Mouse (Mus musculus) heart, embryonic 16.5 days (tissue): ENCODE measurements at regions not wholly inside any gene's neighbourhood (a gene's known extent, or its start where the extent isn't known, plus 50 kb on each side); places are given as distances from the start of the nearest gene placed in this dataset.

ENCODE experiments used
- ATAC-seq: fragments of 200-750 bp; cut with Nextera tagmentation; replicated peaks from 2 replicates; pipeline ENCODE4 v1.8.0; 2017; ENCODE audit warnings: moderate number of reproducible peaks; ENCODE audit not compliant: insufficient read depth, low FRiP score; ENCODE audit errors: extremely low read depth
- H3K27ac ChIP-seq: fragments of 300-500 bp; sonication (generic); 2 replicates; pipeline ENCODE4 v1.5.1; 2014; ENCODE audit warnings: mild to moderate bottlenecking, low read length, control low read depth, moderate library complexity
- H3K27me3 ChIP-seq: fragments of 300-500 bp; sonication (generic); 2 replicates; pipeline ENCODE4 v1.6.1; 2014; ENCODE audit warnings: low read length, mixed read lengths; ENCODE audit not compliant: control insufficient read depth, insufficient read depth
- H3K36me3 ChIP-seq: fragments of 300-500 bp; sonication (generic); 2 replicates; pipeline ENCODE4 v1.6.1; 2014; ENCODE audit not compliant: control insufficient read depth, insufficient read depth
- H3K4me1 ChIP-seq: fragments of 300-500 bp; sonication (generic); 2 replicates; pipeline ENCODE4 v1.6.1; 2014; ENCODE audit warnings: low read length, mixed read lengths; ENCODE audit not compliant: control insufficient read depth, insufficient read depth
- H3K4me2 ChIP-seq: fragments of 300-500 bp; sonication (generic); 2 replicates; pipeline ENCODE4 v1.6.1; 2014; ENCODE audit warnings: low read depth, mild to moderate bottlenecking, control low read depth, low read length
- H3K4me3 ChIP-seq: fragments of 300-500 bp; sonication (generic); 2 replicates; pipeline ENCODE4 v1.5.1; 2014; ENCODE audit warnings: mild to moderate bottlenecking, control low read depth, low read length
- H3K9ac ChIP-seq: fragments of 300-500 bp; sonication (generic); 2 replicates; pipeline ENCODE4 v1.6.1; 2014; ENCODE audit warnings: low read length, control low read depth
- H3K9me3 ChIP-seq: fragments of 300-500 bp; sonication (generic); replicated peaks from 2 replicates; pipeline ENCODE4 v1.6.1; 2016; ENCODE audit warnings: low read length; ENCODE audit not compliant: control insufficient read depth
- WGBS: fragments of 180-500 bp; shearing (Covaris S2); extraction: QIAGEN DNeasy Blood & Tissue Kit; methylation state at CpG from one replicate; pipeline ENCODE4 v1.1.7; 2014; 5-methylcytosine and 5-hydroxymethylcytosine counted together

DNA sequence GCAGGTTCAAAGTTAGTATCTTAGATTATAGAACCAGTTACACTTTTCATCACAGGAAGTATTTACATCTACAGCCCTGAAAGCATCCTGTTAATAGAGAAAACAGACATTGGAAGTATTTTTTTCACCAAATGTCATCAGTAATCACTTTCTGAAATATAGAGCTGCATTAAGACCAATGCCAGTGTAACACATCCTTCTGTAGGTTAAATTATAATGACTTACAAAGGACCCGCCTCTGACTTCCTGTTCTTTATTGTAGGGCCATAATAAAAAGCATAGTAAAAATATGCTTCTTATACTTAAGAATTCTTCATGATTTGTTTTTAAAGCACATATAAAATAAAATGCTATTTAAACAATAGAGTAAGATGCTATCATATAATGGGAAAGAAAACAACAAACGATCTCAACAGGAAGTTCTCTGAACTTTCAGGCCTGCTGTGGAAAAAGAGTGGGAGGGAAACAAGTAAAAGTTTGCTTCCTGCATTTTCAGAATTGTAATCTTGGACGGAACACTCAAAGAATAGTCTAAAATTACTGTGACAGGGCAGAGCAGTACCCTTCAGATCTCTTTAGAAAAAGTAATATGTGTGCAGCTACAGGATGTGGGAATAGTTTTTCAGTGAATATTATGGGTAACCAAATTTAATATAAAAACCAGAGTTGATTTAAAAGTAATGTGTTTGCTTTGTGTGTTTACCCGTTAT is 116.0 kb upstream of the Dock10 start:
- Histone ChIP-seq H3K4me2 (no peak overlapping the region), H3K36me3 (no peaks in the 10 kb centered on the region), H3K9me3 (no peaks in the 10 kb centered on the region), H3K9ac (no peak overlapping the region), H3K4me1 (no peaks in the 10 kb centered on the region), H3K4me3 (no peak overlapping the region), H3K27ac (no peak overlapping the region), H3K27me3 (no peaks in the 10 kb centered on the region)
- WGBS: 60% methylated on average over 4 of the region's 4 CpGs
- ATAC-seq: no peak

DNA sequence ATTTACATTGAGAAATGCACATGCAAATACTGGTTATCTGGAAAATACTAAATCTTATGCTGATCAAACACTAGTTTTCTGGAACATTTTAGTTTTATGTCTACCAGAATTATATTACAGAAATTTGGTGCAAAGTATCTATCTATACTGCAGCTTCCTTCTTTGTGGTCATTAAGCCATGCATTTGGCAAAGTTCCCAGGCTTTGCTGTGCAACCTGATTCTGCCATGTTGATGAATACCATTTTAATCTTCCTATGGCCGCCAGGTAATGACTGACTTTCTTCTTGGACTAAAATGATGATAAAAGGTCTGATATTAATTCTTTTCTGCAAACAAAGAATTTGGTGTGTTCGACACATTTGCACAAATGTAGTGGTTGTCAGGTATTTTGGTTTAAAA is 115.3 kb upstream of the Dock10 start:
- Histone ChIP-seq H3K36me3 (no peaks in the 10 kb centered on the region), H3K4me2 (no peak overlapping the region), H3K27ac (no peak overlapping the region), H3K27me3 (no peaks in the 10 kb centered on the region), H3K4me3 (no peak overlapping the region), H3K4me1 (no peaks in the 10 kb centered on the region), H3K9me3 (no peaks in the 10 kb centered on the region), H3K9ac (no peak overlapping the region)
- WGBS: 59% methylated on average over 2 of the region's 2 CpGs
- ATAC-seq: no peak

DNA sequence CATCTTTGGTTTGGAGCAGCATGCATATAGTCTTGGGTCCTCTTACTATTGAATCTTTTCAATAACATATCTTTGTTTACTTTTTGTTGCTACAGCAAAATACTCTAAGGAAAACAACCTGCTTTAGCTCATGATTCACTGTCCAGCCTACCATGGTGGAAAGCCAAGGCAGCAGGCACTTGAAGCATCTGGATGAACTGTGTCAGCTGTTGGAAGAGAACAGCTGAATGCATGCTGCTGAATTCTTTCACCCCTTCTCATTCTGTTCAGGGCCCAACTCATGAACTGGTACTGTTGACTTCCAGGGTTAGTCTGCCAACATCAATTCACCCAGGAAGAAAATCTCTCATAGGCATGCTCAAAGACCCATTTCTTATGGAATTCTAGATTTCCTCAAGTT is 110.5 kb upstream of the Dock10 start:
- Histone ChIP-seq H3K9ac (no peak overlapping the region), H3K36me3 (no peaks in the 10 kb centered on the region), H3K27me3 (no peaks in the 10 kb centered on the region), H3K9me3 (no peaks in the 10 kb centered on the region), H3K27ac (no peak overlapping the region), H3K4me3 (no peak overlapping the region), H3K4me2 (no peak overlapping the region), H3K4me1 (no peaks in the 10 kb centered on the region)
- ATAC-seq: no peak

DNA sequence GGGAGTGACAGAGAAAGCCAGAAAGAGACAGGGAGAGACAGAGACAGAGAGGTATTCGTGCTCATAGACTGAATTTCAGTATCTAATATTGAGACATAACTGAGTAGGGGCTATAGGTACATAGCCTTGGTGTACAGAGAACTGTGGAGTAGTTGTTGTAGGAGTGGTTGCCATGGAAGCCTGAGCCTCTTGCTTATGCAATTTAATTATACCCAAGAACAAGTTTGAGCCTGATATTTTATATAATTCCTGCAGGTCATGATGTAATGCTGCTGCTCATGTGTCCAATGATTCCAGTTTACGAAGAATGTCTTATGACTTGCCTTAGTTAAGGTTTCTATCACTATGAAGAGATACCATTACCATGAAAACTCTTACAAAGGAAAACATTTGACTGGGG is 98.7 kb upstream of the Dock10 start:
- Histone ChIP-seq H3K4me3 (no peak overlapping the region), H3K9me3 (no peaks in the 10 kb centered on the region), H3K27ac (no peak overlapping the region), H3K4me2 (no peak overlapping the region), H3K4me1 (peaks cover 18% of the 10 kb centered on the region), H3K9ac (no peak overlapping the region), H3K27me3 (no peaks in the 10 kb centered on the region), H3K36me3 (no peaks in the 10 kb centered on the region)
- no peak for ATAC-seq
- 70% methylated on average over 2 of the region's 2 CpGs for WGBS

DNA sequence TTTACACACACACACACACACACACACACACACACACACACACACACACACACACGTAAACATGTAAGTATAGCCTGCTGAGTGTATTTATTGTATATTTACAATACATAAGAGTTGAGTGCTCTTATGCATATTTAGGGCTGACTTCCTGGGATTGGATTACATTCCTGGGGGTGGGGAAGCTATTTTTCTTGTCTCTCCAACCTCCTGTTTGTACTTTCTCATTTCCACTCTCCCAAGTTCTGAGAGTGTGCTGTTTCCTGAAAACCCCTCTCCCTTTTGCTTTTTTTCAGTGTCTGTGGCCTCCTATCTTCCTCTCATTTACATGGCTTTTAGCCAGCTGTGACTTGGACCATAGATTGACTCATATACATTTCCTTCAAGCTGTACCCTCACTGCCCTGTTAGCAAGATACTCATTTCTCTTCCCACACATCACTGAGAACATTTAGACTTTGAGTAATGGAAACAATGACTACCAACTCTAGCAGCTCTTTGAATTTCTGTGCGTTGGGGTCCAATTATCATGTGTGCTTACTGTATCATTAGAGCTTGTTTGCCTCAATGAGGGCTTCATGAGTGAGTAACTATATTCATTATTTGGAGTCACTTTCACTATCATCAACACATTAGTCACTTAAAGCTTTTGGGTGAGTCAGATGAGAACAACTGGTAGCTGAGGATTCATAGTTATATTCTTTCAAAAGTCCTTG is 96.8 kb upstream of the Dock10 start:
- ATAC-seq: no peak
- no peak overlapping the region for H3K9ac ChIP-seq
- no peaks in the 10 kb centered on the region for H3K36me3 ChIP-seq
- 64% methylated on average over 2 of the region's 2 CpGs for WGBS
- H3K9me3 ChIP-seq: no peaks in the 10 kb centered on the region
- H3K4me2 ChIP-seq: no peak overlapping the region
- peak overlapping the region; percentile 78 for H3K27ac ChIP-seq
- H3K4me1 ChIP-seq: peaks cover 18% of the 10 kb centered on the region
- no peaks in the 10 kb centered on the region for H3K27me3 ChIP-seq
- H3K4me3 ChIP-seq: no peak overlapping the region

DNA sequence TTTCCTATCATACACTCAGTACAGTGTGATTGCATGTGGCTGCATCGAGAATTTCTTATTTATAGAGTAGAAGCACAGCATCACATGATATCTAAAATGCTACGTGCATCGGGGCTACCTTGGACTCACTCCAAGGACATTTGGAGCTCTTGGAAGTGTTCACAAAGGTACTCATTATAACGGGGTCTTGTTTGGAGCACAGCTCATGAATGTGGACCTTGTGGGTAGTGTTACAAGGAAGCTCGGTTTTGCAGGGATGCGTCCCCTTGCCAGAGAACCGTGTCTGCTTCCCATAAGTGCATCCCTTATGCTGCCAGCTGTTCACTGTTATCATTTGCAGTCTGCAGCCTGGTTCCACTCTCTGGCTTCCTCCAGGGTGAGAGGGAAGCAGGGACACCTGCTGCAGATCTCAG is 96.0 kb upstream of the Dock10 start:
- Histone ChIP-seq H3K9me3 (no peaks in the 10 kb centered on the region), H3K36me3 (no peaks in the 10 kb centered on the region), H3K4me2 (peak overlapping the region; percentile 50), H3K4me3 (peak overlapping the region; percentile 22; the same call in 1 of the 2 replicates), H3K9ac (no peak overlapping the region), H3K4me1 (peaks cover 18% of the 10 kb centered on the region), H3K27ac (peak overlapping the region; percentile 78), H3K27me3 (no peaks in the 10 kb centered on the region)
- ATAC-seq: peak; percentile 88
- 15% methylated on average over 7 of the region's 7 CpGs for WGBS

DNA sequence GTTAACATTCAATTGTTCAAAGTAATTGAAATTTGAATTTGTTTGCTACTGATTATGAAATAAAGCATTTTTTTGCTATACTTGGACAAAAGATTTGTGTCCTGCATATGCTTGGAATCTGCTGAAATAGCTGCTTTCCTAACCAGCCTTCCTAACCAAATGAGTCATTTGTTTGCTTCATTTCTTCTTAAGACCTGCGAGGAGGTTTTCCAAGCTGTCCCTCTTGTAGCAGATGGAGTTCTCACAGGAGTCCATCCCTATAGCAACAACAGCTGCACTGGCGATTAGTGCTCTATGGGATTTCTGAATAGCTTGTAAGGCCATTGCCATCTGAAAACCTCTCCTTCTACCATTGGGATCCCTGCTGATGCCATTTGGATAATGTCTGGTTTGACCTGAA is 94.4 kb upstream of the Dock10 start:
- Histone ChIP-seq H3K27ac (no peak overlapping the region), H3K36me3 (no peaks in the 10 kb centered on the region), H3K4me3 (no peak overlapping the region), H3K9ac (no peak overlapping the region), H3K4me2 (no peak overlapping the region), H3K27me3 (no peaks in the 10 kb centered on the region), H3K4me1 (peaks cover 18% of the 10 kb centered on the region), H3K9me3 (no peaks in the 10 kb centered on the region)
- 65% methylated on average over 2 of the region's 2 CpGs for WGBS
- ATAC-seq: no peak

DNA sequence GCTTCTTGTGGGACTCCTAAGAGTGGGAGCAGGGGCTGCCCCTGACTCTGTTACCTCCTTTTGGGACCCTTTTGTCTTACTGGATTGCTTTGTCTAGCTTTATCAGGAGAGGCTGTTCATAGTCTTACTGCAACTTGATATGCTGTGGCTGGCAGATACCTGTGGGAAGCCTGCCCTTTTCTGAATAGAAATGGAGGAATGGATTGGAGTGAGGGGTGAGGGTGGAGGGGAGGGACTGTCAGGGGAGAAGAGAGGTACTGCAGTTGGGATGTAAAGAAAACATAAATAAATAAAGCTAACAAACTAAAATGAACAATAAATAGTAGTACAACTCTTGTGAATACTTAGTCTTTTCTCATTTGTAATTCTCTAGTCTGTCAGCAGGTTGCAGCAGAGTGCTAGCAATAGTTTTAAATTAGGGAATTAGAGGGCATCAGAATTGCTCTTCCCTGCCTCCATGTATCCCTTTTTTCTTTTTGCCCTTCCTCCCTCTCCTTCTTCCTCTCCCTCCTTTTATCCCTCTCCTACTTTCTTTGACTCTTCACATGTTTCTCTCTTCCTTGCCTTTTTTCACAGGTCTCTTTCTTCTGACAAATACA is 72.0 kb upstream of the Dock10 start:
- H3K27me3 ChIP-seq: no peaks in the 10 kb centered on the region
- H3K9ac ChIP-seq: no peak overlapping the region
- no peak overlapping the region for H3K4me2 ChIP-seq
- H3K9me3 ChIP-seq: no peaks in the 10 kb centered on the region
- H3K27ac ChIP-seq: no peak overlapping the region
- no peaks in the 10 kb centered on the region for H3K36me3 ChIP-seq
- ATAC-seq: no peak
- H3K4me1 ChIP-seq: no peaks in the 10 kb centered on the region
- H3K4me3 ChIP-seq: no peak overlapping the region

DNA sequence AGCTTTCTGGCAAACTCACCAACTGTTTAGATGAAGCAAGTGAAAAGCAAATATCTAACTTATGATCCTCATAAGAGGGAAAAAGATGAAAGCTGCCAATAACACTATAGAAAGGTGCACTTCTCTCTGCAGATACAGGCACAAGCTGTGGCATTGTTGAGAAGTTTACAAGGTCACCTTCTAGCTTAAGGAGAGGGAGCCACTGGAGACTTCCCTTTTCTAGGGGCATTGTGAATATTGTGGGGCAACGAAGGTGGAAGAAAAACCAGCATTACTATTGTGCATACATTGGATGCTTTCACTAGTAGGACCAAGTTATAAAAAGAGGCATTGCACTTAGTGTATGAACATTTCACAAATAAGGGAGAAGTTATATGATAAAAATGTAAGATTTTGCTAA is 68.1 kb upstream of the Dock10 start:
- 74% methylated on average over 1 of the region's 1 CpGs for WGBS
- Histone ChIP-seq H3K4me2 (no peak overlapping the region), H3K36me3 (no peaks in the 10 kb centered on the region), H3K4me1 (no peaks in the 10 kb centered on the region), H3K27me3 (no peaks in the 10 kb centered on the region), H3K4me3 (no peak overlapping the region), H3K9ac (no peak overlapping the region), H3K27ac (no peak overlapping the region), H3K9me3 (no peaks in the 10 kb centered on the region)
- ATAC-seq: no peak
